In genomic region chrX:94636911-94637310, GRCm38 (mm10) we compare ENCODE assay signal across 8 mouse cellular contexts. TPM values are rescaled to one million over a fixed set of nuclear protein-coding genes. Genes with fewer than 3 reads are reported as not detected.
A peak's percentile ranks its signal among the peaks of the same experiment; 100 is the strongest.
DNase-seq lines count a peak whose midpoint lies in the region; ATAC-seq and TF ChIP-seq lines count a peak whose summit lies in the region.
"Had no signal": no experiment of that assay in that cellular context is flagged by ENCODE, and none has a peak within 500 bp of the region (broad histone marks: within the 10 kb centered on the region; RNA-seq: fewer than 3 reads in every experiment).

No protein-coding gene starts in this region.

- no peaks in the 10 kb centered on the region for H3K9me3 ChIP-seq in lung, embryonic 14.5 days (ENCODE audit: low read depth, low read length)
- H3K9me3 ChIP-seq in forebrain, embryonic 14.5 days (replicated peaks; ENCODE audit: control insufficient read depth, low read length), result no peaks in the 10 kb centered on the region
- H3K9me3 ChIP-seq in liver, embryonic 13.5 days (replicated peaks), result no peaks in the 10 kb centered on the region
- no peaks in the 10 kb centered on the region for H3K9me3 ChIP-seq in stomach, embryonic 16.5 days (replicated peaks; ENCODE audit: control insufficient read depth, low read length)

- no peaks in the 10 kb centered on the region for H3K36me3 ChIP-seq in lung, embryonic 14.5 days (ENCODE audit: insufficient read depth)
- H3K36me3 ChIP-seq in forebrain, embryonic 14.5 days (ENCODE audit: control insufficient read depth, insufficient read depth, low read length), result no peaks in the 10 kb centered on the region
- no peaks in the 10 kb centered on the region for H3K36me3 ChIP-seq in liver, embryonic 13.5 days
- no peaks in the 10 kb centered on the region for H3K36me3 ChIP-seq in stomach, embryonic 16.5 days (ENCODE audit: control insufficient read depth, insufficient read depth, low read length)

- H3K4me1 ChIP-seq in lung, embryonic 14.5 days (ENCODE audit: insufficient read depth), result no peaks in the 10 kb centered on the region
- H3K4me1 ChIP-seq in forebrain, embryonic 14.5 days (ENCODE audit: control insufficient read depth, insufficient read depth, low read length), result no peaks in the 10 kb centered on the region
- no peaks in the 10 kb centered on the region for H3K4me1 ChIP-seq in liver, embryonic 13.5 days (replicated peaks)
- H3K4me1 ChIP-seq in stomach, embryonic 16.5 days (ENCODE audit: control insufficient read depth, insufficient read depth, low read length), result no peaks in the 10 kb centered on the region

- H3K27me3 ChIP-seq in lung, embryonic 14.5 days (ENCODE audit: insufficient read depth, low read length), result peaks cover 6% of the 10 kb centered on the region; the same call in 1 of the 2 replicates
- H3K27me3 ChIP-seq in forebrain, embryonic 14.5 days (replicated peaks; ENCODE audit: control insufficient read depth, insufficient read depth, low read length), result no peaks in the 10 kb centered on the region
- peaks cover 39% of the 10 kb centered on the region for H3K27me3 ChIP-seq in liver, embryonic 13.5 days
- H3K27me3 ChIP-seq in stomach, embryonic 16.5 days (ENCODE audit: control insufficient read depth, insufficient read depth, low read length), result peaks cover 3% of the 10 kb centered on the region; the same call in 1 of the 2 replicates

- 66% methylated on average over 8 of the region's 8 CpGs for WGBS in lung, embryonic 14.5 days
- 72% methylated on average over 8 of the region's 8 CpGs for WGBS in forebrain, embryonic 14.5 days
- 49% methylated on average over 8 of the region's 8 CpGs for WGBS in liver, embryonic 13.5 days (ENCODE audit: insufficient replicate concordance)
- 72% methylated on average over 8 of the region's 8 CpGs for WGBS in stomach, embryonic 16.5 days

- H3K27ac ChIP-seq in lung, embryonic 14.5 days (ENCODE audit: low read depth), result no peak overlapping the region
- no peak overlapping the region for H3K27ac ChIP-seq in forebrain, embryonic 14.5 days (ENCODE audit: low read depth, low read length)
- no peak overlapping the region for H3K27ac ChIP-seq in liver, embryonic 13.5 days
- no peak overlapping the region for H3K27ac ChIP-seq in stomach, embryonic 16.5 days (ENCODE audit: low read length)

- H3K4me2 ChIP-seq in lung, embryonic 14.5 days, result peak overlapping the region; percentile 64
- peak overlapping the region; percentile 52 for H3K4me2 ChIP-seq in forebrain, embryonic 14.5 days (ENCODE audit: low read length)
- peak overlapping the region; percentile 63 for H3K4me2 ChIP-seq in liver, embryonic 13.5 days
- peak overlapping the region; percentile 55 for H3K4me2 ChIP-seq in stomach, embryonic 16.5 days (ENCODE audit: low read depth, low read length)

- TF ChIP-seq CTCF in lung, embryonic 14.5 days (IDR thresholded peaks at IDR 0.05; ENCODE audit: low read depth), result no peak

- H3K9ac ChIP-seq in lung, embryonic 14.5 days, result no peak overlapping the region
- peak overlapping the region; percentile 71; the same call in 1 of the 2 replicates for H3K9ac ChIP-seq in forebrain, embryonic 14.5 days (ENCODE audit: low read length)
- H3K9ac ChIP-seq in liver, embryonic 13.5 days, result no peak overlapping the region
- 0 out of 2 replicates have a peak overlapping the region, but pooled peaks have one; percentile 76 for H3K9ac ChIP-seq in stomach, embryonic 16.5 days (ENCODE audit: low read length)

- ATAC-seq in lung, embryonic 14.5 days (ENCODE audit: insufficient read depth), result no peak
- ATAC-seq in forebrain, embryonic 14.5 days, result no peak
- no peak for ATAC-seq in liver, embryonic 13.5 days (ENCODE audit: low read depth)
- no peak for ATAC-seq in stomach, embryonic 16.5 days (ENCODE audit: insufficient read depth, low FRiP score)

- no peak for DNase-seq in lung, embryonic 14.5 days
- no peak for DNase-seq in lung, postnatal 4 days
- DNase-seq in forebrain, embryonic 14.5 days (ENCODE audit: low spot score), result no peak
- no peak for DNase-seq in liver, embryonic 13.5 days
- no peak for DNase-seq in urinary bladder, postnatal 4 days (ENCODE audit: low spot score in 2 of 2)
- no peak for DNase-seq in spleen, adult 18-20 months
- DNase-seq: lung, postnatal 10 days had no signal

- peak overlapping the region; percentile 52 for H3K4me3 ChIP-seq in lung, embryonic 14.5 days (ENCODE audit: low read depth, low read length)
- peak overlapping the region; percentile 53 for H3K4me3 ChIP-seq in forebrain, embryonic 14.5 days (ENCODE audit: low read depth, low read length)
- H3K4me3 ChIP-seq in liver, embryonic 13.5 days (replicated peaks), result peak overlapping the region; percentile 57; the same call in 1 of the 2 replicates
- H3K4me3 ChIP-seq in stomach, embryonic 16.5 days (replicated peaks; ENCODE audit: low read length), result peak overlapping the region; percentile 63

RNA-seq across cellular contexts. Expression of gene Gspt2, which starts 1.0 kb away (rescaled TPM):
- polyA plus RNA-seq in lung, embryonic 14.5 days (2014; fragmentation: Nextera tagmentation; extraction: Ambion mirVana), result 2.5 and 2.7 TPM in 2 replicates
- polyA plus RNA-seq in forebrain, embryonic 14.5 days (2014; fragmentation: Nextera tagmentation; extraction: Ambion mirVana), result 10.3 and 12.1 TPM in 2 replicates
- polyA plus RNA-seq in liver, embryonic 13.5 days (2015; fragmentation: Nextera tagmentation; extraction: Ambion mirVana), result 1.1 TPM in 2 replicates
- polyA plus RNA-seq in stomach, embryonic 16.5 days (2015; fragmentation: Nextera tagmentation; extraction: Ambion mirVana), result 4.7 and 5.5 TPM in 2 replicates

Comparison
In these comparisons a context has a peak if more than half of its experiments do, and no peak if none do; other contexts are left out.
1. H3K9ac ChIP-seq: peak in forebrain, embryonic 14.5 days (single experiment) and stomach, embryonic 16.5 days (single experiment); none in lung, embryonic 14.5 days (single experiment) and liver, embryonic 13.5 days (single experiment).
2. Peak in every context shown above with its lines, with median percentiles within 50 percentile points of each other: H3K4me2 ChIP-seq and H3K4me3 ChIP-seq.